Mouse (Mus musculus): ENCODE data around the gene Akap8.

Gene Akap8

DNA sequence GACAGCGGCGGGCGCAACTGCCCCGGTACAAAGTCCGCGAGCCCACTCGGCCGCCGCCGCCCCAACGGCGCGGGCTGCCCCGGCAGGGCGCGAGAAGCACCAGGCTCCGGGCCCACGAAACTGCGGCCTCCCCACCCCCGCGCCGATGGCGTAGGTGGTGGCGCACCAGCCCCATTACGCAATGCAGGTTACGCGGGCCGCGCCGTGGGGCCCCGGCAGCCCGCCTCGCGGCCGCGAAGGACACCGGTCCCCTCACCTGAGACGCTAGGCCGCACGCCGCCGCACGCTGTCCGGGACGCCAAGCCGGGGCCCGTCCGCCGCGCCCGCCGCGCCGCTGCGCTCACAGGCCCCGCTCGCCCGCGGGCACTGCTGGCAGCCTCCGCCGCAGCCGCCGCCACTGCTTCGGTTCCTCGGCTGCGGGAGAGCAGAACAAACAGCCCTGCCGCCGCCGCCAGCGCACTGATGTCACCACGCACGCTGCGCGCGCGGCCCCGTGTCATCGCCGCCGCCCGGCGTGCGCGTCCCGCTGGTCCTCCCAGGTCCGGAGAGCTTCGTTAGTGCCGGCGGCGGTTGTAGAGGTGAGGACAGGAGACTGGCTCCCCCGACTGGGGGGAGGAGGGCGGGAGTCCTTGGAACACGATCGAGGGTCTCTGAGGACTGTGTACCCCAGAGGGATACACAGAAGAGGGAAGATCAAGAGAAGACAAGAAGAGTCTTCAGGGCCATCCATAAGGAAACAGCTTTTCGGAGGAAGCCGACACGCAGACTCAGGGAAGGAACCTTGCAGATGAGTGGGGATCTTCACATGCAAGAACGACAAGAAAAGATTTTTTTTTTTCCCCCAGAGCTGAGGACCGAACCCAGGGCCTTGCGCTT lies 36.5 kb downstream of the Akap8 start, which contains the start of gene Brd4:
Gene Brd4, minus strand, starts transcription at position 461 of the 876 bp plus-strand sequence.
- peak; percentile 85 to 90 for DNase-seq (ENCODE audit: low spot score in 2 of 2)

DNA sequence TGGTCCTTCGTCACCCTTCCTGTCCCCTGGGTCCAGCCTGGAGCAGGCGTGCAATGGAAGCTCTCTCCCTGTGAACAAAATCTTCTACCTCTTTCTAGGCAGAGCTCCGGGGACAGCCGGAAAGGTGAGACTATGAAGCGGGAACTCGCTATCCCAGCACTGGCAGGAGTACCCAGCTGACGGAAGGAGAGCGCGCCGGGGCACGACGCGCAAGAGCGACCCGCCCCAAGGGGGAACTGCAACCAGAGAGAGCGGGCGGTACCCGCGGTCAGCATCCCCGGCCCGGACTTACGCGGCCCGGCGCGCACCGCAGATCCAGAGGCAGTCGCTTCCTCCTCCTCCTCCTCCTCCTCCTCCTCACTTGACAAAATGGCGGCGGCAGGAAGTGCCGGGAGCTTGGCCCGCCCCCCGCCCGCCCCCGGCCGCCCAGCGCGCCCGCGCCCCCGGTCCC lies 37.2 kb downstream of the Akap8 start:
- peak in 1 of 2 experiments; percentile 33 for DNase-seq (ENCODE audit: low spot score in 2 of 2)

DNA sequence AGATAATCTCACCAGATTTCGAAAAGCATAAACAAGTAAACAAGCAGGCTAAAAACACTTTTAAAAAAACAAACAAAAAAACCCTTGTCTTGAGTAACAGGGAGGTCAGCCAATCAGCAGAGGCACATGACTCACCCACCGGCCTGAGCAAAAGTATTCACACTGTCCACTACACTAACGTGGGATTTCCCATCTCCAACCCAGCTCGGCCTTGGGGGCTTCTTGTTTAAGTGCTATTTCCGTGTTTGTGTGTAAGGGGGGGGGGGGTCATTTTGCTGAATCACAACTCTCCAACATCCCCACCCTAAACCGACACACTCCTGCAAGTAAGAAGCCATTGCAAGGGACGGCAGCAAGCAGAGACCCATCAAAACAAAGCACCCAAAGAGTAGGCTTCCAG lies 37.7 kb downstream of the Akap8 start:
- DNase-seq (ENCODE audit: low spot score in 2 of 2) = no peak

DNA sequence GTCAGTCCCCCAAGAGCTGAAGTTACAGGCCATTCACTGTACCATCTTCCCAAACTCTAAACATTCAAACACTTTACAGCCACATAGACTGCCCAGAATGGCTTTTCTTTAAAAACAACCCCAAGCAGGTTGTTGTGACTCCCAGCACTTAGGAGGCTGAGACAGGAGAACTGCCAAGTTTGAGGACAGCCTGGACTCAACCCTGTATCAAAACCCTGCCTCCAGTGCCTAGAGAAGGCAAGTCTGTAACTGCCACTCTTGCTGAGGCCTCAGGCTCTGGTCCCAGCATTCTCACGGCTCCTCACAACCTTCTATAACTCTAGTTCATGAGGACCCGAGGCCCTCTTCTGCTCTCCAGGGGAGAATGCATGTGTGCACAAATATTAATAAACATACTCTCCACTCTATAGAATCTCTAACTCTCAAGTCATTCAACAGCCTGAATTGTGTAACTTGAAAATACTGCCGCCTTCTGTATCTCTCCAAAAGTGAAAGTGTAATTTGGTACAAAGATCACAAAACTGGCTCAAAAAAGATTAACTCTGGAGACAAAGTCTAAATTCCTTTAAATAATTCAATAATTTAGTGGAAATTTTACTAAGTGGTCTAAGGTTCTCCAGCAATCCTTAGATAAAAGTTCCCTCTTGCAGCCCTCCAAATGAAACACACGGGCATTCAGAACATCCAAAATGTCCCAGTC lies 39.3 kb downstream of the Akap8 start:
- DNase-seq (ENCODE audit: low spot score in 2 of 2) = no peak

DNA sequence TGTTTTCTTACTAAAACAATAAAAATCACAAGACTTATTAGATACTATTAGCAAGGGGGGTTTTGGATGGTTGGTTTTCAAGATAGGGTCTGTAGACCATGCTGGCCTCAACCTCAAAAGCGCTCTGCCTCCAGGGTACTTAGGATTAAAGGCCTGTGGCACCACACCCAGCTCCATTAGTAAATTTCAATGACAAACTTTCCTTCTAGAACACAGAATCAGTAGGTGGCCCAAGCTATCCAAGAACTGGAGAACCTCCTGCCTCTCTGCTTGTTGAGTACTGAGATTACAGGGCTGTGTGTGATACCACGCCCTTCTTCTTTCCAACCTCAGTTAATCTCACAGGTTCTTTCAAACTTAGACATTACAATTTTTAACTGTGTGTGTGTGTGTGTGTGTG lies 39.9 kb downstream of the Akap8 start:
- no peak for DNase-seq (ENCODE audit: low spot score in 2 of 2)

DNA sequence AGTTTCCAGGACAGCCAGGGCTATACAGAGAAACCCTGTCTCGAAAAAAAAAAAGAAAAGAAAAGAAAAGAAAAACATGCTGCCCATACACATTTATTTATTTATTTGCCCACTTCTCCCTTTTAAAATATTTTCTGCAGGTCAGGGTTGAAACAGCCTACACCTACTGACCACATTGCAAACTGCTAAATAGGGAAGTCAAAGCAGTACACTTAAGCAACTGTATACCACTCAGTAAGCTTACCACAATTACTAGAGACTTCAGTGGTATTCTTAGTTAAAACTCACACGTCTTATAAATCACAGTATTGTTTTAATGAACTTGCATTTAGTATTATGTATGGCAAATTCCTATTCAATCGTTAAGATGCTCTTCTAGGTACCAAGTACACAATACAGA lies 40.5 kb downstream of the Akap8 start:
- no peak for DNase-seq (ENCODE audit: low spot score in 2 of 2)

DNA sequence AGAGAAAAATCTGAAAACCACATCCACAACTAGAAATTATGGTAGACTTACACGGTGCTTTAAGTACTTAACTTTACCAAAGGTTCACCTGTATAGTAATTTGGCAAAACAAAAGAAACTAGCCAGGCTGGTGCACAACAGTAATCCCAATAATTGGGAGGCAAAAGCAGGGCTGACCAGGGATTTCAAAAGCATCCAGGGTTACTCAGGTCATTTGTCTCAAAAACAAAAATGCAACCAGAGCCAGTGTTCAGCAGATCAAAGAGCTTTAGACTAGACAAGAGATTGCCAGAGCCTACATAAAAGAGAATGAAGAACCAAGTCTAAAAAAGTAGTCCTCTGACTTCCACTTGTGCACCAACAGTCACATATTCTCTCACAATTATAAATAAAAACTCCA lies 43.8 kb downstream of the Akap8 start:
- no peak for DNase-seq (ENCODE audit: low spot score in 2 of 2)

DNA sequence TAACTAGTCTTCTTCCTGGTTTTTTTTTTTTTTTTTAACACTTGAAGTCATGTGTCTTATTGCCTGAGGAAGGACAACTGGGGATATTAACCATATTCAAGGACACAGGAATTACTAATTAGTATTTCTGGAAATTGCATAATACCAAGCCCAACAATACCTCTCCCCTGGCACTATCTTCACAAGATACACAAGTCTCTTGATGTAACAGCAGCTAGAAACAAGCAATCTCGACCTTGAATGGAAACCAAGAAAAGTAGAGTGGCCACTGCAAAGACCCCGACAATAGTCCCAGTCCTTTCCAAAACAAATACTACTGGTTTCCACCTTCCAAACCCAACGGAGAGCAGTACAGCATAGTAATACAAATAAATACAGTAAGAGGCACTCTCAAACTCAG lies 45.5 kb downstream of the Akap8 start:
- DNase-seq (ENCODE audit: low spot score in 2 of 2) = no peak

DNA sequence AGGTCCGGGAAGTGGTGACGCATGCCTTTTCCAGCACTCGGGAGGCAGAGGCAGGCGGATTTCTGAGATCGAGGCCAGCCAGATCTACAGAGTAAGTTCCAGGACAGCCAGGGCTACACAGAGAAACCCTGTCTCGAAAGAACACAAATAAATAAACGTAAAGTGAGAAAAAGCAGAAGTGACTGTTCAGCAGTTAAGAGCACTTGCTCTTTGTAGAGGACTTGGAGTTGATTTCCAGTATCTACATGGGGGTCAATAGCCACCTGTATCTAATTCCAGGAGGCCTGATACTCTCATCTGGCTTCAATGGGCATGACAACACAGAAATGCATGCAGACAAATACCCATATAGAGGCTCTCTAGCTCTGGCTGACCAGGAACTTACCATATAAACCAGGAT lies 51.9 kb downstream of the Akap8 start:
- no peak for DNase-seq (ENCODE audit: low spot score in 2 of 2)

DNA sequence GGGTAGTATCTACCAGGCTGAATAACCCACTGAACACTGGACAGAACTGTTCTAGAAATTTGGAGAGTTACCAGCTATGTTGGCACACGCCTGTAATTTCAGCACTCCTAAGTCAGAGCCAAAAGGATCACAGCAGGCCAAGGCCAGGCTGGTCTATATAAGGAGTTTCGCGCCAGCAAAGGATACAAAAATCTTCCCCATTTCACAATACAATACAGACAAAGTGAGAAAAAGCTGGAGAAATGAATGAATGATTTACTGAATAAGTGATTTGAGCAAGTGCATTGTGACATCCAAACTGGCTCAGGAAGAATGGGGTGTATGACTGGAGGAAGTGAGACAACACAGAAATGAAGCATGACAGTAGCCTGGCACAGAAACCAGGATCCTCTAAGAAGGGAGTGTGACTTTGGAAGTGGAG lies 52.5 kb downstream of the Akap8 start:
- DNase-seq (ENCODE audit: low spot score in 2 of 2) = no peak

DNA sequence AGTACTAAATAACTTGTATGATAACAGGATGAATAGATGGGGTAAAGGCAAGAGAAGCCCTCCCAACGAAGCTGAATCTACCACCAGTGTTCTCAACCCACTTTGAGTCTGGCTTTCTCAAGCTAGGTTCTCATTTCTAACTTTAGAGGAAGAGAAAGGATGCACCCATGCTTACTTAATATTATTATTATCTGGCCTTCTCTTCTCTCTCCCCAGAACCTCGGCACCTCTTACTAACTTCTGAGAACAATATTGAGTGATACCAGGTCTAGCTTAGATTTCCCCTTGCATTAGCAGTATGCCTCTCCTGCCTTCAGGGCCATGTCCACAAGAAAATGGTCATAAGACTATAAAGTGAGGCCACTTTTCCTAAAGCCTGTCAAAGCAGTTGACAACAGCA lies 52.9 kb downstream of the Akap8 start:
- DNase-seq (ENCODE audit: low spot score in 2 of 2) = no peak

DNA sequence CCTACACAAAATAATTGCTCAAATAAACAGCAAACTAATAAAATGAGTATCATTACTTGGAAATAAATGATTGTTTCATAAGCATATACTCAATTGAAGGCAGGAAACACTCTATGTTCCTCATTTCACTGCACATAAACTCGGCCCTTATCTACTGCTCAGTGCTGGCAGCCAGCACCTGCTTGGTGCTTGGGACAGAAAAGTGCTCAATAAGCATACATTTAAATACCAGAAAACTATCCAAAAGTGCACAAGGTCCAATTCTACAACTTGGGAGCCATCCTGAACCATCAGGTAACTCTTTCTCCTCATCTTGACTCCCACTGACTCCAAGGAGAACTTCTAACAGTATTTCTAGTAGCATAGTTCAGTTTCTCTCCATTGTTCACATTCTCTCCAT lies 53.4 kb downstream of the Akap8 start:
- no peak for DNase-seq (ENCODE audit: low spot score in 2 of 2)

DNA sequence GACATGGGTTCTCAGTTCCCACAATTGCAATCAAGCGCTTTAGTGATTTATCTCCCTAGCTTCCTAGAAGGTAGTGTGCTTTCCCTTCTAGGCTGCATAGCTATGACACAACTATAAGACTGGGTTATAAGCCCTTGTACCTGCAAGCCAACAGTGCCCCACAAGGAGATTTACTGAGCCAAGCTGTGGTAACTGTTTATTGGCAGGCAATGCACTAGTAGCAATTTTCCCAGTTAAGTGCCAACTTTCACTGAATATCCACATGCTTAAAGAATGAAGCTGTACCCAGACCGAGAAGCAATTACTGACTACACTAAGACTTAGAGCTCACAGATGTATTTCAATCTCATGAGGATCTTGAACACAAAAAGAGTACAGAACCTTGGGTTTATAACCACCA lies 57.4 kb downstream of the Akap8 start:
- no peak for DNase-seq (ENCODE audit: low spot score in 2 of 2)

DNA sequence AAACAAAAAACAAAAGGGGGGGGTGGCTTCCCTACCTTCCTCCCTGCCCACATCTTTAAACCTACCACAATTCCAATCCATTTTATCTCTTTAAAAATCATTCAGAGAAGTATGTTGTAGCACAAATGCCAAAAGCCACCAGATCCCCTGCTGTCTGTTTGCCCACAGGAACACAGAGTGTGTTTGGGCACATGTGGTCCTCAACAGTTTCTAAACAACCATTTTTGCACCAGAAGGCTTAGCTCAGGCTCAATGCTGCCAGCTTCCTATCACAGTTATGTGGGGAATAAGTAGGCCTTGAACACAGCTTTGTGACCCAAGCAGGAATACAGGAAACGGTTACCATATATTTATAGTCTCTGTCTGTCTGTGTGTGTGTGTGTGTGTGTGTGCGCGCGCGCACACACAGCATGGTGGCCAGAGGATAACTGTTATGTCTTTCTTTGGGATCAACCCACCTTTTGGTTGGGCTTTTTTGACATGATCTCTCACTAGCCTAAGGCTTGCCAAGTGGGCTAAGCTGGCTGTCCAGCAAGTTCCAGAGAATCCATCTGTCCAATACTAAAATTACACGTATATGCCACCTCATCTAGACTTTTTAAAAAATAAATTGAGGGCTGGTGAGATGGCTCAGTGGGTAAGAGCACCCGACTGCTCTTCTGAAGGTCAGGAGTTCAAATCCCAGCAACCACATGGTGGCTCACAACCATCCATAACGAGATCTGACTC lies 58.0 kb downstream of the Akap8 start:
- no peak for DNase-seq (ENCODE audit: low spot score in 2 of 2)

DNA sequence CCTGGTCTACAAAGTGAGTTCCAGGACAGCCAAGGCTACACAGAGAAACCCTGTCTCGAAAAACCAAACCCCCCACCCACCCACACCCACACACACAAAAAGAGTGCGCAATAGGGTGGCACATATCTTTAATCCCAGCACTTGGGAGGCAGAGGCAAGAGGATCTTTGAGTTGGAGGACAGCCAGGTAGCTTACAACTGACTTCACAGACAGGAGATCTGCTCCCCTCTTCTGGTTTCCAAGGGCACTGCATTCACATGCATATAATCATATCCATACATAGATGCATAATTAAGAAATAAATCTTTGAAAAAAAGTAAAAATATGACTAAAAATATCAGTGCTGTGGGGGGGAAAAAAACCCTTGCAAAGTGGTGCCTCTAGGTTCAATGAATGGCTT lies 62.2 kb downstream of the Akap8 start:
- DNase-seq (ENCODE audit: low spot score in 2 of 2) = no peak

DNA sequence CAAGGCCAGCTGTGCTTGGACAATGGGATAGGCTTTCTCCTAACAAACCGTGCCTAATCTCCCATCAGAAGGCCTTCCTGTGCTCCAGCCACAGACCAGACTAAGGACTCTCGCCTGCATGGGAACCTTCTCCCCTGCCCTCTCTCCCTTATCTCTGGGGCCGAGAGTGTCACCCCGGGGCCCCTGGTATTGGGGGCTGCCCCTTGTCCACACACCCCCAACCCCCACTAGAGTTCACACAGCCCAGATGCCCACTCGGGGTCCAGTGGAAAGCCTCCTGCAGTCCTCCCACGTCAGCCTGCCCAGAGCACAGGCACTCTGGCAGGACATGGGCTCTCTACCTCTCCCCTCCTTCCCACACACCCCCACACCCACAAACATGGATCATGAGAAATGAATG lies 63.1 kb downstream of the Akap8 start:
- DNase-seq (ENCODE audit: low spot score in 2 of 2) = no peak

DNA sequence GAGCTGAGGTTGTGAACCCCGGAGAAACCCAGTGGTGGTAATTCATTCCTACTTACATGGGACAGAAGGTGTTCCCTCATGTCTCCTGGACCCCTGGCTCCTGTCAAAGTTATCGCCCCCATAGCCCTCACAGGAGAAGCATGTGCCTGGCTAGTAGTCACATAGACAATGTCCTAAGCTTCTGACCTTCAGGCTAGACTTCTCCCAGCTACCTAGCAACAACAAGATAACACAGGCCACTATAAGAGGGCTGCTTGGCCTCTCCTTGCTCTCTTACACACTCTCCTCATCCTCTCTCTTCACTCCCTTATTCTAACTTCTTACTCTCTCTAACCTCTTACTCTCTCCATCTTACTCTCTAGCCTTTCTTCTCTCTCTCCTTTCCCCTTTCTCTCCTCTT lies 63.6 kb downstream of the Akap8 start:
- no peak for DNase-seq (ENCODE audit: low spot score in 2 of 2)

DNA sequence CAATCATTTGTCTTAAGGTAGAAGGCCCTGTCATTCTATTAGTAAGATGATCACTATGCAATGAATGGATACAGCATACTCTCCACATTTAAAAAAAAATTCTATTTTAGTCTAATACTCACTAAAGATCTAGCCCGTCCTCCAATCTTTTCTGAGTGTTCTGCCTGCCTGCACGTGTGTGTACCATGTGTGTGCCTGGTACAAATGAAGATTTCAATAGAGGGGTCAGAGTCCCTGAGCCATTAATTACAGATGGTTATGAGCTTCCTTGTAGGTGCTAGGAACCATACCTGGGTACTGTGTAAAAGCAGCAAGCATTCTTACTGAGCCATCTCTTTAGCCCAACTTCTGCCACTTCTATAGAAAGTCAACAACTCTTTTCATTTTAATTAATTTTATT lies 64.1 kb downstream of the Akap8 start:
- no peak for DNase-seq (ENCODE audit: low spot score in 2 of 2)
